Mouse (Mus musculus) gastrocnemius, postnatal 10 days (tissue): ENCODE data around the gene Prkaa1. TPM values are rescaled to one million over a fixed set of nuclear protein-coding genes. Genes with fewer than 3 reads are reported as not detected.
A peak's percentile ranks its signal among the peaks of the same experiment; 100 is the strongest.

Source experiments
- DNase-seq: peaks from one replicate; pipeline ENCODE4 v3.0.0; 2021; ENCODE audit warnings: mixed read lengths
- long read RNA-seq, 2 experiments: library from polyadenylated mRNA; stranded (forward); transcript quantifications; one replicate each; pipeline ENCODE4 v2.0.0; 2021
- total RNA-seq, 2 experiments: library from RNA; stranded (reverse); gene quantifications; 2 replicates each; pipeline ENCODE4 v1.2.3; 2021

Gene Prkaa1
- 10 to 100 TPM; 13.0 to 15.1 TPM for total RNA-seq
- long read RNA-seq, experiment 1, full-length matches to known transcripts, result 11 of 13 reads
- long read RNA-seq, experiment 1, partial matches to known transcripts, result 0 of 13 reads
- long read RNA-seq, experiment 1, other reads (novel, unspliced or antisense), result 2 of 13 reads
- long read RNA-seq, experiment 2, full-length matches to known transcripts, result 10 of 14 reads
- long read RNA-seq, experiment 2, partial matches to known transcripts, result 1 of 14 reads
- long read RNA-seq, experiment 2, other reads (novel, unspliced or antisense), result 3 of 14 reads

DNA sequence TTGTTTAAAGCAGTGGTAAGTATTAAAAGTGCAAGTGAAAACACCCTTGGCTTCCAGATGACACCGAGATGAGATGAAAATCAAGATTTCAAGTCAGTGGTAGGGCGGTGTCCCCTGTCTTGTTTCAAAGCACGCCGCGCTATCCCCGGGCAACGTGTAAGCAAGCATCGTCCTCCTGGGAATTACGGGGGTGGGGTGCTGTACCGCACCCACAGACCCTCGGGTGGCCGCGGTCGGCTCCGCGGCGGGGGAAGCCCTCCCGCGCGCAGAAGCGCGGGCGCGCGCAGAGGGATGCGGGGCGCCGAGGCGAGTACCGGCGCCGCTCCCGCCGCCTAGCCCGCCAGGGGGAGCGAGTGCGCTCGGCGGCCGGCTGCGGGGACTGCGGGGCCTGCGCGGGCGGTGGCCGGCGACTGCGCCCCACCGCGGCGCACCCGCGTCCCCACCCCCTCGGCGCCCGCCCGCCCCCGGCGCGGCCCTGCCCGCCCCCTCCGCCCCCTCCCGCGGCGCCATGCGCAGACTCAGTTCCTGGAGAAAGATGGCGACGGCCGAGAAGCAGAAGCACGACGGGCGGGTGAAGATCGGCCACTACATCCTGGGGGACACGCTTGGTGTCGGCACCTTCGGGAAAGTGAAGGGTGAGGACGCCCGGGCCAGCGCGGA, at the start of gene Prkaa1:
Gene Prkaa1 (plus strand): TSS at position 501 of the 660 bp plus-strand sequence.
- DNase-seq, result peak; percentile 79

DNA sequence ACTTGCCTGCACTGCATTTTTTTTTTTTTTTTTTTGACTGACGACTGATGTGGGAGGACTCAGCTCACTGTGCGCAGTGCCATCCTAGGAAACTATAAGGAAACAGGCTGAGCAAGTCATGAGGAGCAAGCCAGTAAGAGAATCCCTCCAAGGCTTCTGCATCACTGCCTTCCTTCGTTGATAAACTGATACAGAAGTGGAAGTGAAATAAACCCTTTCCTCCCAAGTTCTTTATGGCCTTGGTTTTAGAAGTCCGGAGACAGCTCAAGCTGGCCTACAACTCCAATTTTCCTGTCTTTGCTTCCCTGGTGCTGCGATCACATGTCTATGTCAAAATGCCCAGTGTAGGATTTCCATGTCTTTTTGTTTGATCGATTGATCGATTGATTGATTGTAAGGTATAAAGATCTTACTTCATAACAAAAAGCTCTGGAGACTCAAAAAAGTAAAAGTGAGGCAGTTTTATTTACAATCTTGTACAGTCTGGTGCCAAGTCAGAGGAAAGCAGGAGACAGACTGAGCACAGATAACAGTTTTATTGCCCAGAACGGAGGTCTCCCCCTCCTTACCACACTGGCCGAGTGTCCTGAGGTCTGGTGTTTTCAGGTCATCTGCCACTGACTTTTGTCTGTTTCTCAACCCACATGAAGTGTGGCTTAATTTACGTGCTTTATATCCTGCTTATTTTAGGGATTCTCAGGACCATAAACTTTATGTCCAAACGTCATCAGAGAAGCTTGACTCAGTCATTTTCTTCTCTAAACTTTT, 47.9 kb upstream of the Prkaa1 start:
- no peak for DNase-seq

DNA sequence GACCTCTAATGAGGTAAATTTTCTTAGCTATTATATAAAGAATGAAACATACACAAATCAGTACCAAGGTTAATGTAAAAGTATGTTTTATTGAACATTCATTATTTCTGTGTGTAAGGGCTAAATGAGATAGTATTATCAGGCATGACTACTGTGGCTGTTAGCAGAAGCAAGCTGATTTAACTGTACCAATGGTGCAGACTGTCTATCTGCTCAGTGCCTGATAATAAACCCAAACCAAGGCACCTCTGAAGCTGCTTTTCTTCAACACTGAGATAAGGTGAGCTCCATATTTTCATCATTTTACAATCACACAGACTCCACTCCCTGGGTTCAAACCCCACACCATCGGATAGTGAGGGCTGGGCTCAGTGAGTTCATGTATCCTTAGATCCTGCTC, 46.3 kb upstream of the Prkaa1 start:
- no peak for DNase-seq

DNA sequence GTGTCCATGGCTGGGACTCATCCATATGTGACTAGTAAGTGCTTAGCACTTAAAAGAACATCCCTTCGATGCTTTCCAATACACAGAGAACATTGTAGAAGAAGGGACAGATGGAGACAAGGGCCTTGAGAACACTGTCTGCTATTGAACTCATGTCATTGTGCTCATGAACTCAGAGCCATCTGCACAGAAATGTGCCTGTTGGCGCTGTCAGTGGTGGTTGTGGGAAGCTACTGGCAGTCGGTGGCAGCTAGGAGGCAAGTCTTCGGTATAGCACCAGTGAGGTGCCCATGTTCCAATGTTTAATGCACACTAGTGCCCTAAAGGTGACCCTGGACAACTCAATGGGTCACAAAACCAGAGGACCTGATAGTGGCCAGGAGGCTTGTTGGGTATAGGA, 41.3 kb upstream of the Prkaa1 start:
- DNase-seq, result no peak

DNA sequence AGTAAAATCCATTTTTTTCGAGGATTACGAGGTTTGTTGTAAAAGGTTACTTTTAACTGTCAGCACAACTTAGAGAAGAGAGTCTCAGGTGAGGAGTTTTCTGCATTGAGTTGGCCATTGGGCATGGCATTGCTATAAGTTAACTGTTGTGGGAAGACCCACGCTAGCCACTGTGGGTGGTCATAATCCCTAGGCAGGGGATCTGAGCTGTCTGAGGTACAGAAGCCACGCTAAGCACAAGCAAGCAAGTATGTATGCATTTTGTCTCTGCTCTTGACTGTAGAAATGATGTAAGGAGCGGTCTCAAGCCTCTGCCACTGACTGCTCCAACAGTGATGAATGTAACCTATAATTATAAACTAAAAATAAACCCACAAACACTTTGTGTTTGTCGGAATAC, 37.8 kb upstream of the Prkaa1 start:
- DNase-seq, result no peak

DNA sequence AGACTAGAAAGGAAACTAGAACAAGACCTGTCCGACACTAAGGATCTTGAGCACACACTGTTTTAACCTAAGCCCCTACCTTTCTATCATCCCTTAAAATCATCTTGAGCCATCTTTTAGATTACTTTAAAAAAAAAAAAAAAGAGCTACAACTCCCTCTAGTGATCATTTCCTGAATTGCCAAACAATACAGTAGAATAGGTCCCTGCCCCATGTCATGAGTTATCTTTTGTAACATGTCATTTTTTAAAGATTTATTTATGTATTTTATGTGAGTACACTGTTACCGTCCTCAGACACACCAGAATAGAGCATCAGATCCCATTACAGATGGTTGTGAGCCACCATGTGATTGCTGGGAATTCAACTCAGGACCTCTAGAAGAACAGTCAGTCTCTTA, 37.4 kb upstream of the Prkaa1 start:
- DNase-seq, result no peak

DNA sequence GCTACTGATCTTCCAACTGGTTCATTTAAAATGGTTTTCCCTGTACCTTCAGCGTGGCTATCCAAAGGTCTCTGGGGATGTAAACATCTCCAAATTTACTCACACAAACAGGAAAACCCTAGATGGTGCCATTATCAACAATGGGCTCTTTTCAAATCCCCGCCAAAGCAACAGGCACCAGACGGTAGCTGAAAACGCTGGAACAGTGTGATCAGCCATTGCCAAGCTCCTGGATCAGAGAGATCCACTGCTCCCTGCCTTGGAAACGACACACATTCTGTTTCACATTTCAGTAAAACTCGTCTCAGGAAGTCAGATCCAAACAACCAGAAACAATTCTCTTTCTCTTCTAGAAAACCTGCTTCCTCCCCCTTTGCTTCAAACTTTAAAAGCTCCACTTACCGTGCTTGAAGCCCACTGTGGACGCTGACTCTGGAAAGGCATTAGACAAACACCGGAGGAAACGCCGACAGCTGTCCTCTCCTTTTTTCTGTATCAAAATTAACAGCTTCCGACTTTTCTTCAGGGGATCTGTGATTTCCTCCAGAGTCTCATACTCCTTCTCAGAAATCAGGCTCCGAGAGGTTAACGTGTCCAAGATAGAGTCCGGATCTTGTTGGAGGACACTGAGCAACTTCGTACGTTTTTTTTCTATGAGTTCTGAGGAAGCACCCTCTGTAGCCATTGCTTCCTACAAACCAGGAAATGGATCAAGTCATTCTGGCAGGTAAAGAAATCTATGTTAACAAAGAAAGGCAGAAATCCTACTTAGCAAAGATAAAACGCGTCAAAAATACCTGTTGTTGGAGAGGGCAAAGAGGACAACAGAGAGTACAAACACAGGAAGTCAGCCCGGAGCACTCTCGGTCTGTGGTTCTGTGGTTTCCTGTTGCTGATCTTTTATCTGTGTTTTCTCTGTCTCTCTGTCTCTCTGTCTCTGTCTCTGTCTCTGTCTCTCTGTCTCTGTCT, 35.7 kb upstream of the Prkaa1 start, which contains the start of gene Card6:
Gene Card6 (minus strand): TSS at position 854 of the 969 bp plus-strand sequence.
- no peak for DNase-seq

DNA sequence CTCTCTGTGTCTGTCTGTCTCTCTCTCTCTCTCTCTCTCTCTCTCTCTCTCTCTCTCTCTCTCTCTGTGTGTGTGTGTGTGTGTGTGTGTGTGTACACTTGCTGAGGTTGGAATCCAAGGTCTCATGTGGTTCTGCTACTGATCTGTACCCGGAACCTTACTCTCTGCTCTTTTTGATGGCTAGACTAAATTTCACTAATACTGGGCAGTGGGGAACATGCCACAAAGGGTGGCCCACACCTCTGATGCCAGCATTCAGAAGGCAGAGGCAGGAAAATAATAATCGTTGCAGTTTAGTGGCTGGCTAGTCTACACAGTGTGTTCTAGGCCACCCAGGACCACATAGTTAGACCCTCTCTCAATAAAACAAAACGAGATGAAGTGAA, 35.0 kb upstream of the Prkaa1 start:
- no peak for DNase-seq

DNA sequence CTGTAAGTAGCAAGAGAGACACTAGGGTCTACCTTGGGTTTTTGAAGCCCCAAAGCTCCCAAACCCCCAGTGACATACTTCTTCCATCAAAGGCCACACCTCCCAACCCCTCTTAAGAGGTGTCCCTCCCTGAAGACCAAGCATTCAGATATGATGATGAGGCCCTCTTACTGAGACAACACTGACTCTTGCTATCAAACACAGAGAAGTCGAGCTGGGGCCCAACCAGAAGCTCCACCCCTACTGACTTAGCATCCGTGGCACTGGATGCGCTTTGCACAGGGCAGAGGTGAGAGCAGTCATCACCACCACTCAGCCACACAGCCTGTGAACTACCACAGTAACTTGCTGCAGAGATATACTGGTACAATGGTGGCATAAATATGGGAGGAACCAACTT, 31.0 kb upstream of the Prkaa1 start:
- no peak for DNase-seq

DNA sequence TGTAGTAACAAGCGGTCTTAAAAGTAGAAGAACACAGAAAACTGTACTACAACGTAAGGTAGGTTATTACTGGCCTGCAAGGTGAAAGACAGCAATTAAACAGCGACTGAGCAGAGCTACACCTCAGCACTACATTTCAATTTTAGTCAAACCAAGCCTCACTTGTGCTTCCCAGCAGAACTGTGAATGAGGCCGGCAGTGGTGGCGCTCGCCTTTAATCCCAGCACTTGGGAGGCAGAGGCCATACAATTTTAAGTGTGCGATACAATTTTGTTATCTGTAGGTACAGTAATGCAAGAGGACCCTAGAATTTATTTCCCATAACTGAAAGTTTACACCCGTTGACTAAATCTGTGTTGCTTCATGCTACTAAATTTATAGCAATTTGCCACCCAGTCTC, 28.5 kb upstream of the Prkaa1 start:
- no peak for DNase-seq

DNA sequence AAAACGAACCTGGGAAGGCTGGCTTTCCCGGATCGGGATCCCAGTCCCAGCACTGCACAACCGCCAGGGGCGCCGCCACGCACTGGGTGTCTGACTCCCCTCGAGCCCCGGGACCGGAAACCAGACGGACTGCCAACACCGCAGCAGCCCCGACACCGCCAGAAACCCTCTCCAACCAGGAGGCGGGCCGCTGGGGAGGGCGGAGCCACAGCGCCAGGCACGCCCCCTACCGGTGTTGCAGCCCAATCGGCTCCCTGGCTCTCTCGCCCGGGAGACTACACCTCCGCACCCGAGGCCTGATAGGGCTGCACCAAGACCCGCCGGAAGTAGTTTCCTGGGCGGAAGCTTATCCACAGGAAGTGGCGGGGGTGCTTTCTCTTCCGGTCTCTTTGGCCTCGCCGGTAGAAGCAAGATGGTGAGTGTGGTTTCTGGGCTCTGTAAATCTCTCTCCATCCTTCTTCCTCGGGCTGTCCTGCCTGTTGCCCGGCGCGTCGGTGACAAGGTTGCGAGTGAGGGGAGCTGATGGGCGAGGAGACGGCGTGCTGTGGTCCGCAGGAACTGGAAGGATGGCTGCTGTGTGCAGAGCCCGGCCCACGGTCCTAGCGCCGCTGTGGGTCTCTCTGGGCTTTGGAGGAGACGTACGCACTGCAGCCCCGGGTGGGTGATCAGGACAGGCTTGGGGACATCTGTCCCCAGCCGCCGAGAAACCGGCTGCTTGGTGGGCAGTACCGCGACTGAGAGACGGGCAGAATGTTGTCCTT, 27.2 kb upstream of the Prkaa1 start, which contains the start of gene Rpl37:
Gene Rpl37 (plus strand): TSS at position 376 of the 761 bp plus-strand sequence.
- DNase-seq, result peak; percentile 99

DNA sequence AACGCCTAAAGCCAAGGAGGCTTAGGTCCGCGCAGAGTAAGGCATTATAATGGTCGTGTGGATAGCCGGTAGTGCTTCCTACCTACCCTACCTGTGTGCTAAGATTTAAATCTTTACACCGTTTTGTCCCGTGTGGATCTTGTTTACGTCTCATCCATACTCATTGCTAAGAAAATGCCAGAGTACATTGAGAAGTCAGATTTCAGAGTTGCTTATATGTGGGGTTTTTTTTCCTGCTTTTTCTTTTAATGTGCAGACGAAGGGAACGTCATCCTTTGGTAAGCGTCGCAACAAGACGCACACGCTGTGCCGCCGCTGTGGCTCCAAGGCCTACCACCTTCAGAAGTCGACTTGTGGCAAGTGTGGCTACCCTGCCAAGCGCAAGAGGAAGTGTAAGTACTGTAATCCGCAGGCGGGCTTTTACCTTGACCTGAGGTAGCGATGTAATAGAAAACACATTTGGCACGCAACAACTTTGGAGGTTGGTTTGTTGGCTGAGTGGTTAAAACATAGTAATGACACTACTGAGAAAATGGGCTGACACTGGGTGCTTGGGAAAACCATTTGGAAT, 26.5 kb upstream of the Prkaa1 start:
- DNase-seq, result no peak

DNA sequence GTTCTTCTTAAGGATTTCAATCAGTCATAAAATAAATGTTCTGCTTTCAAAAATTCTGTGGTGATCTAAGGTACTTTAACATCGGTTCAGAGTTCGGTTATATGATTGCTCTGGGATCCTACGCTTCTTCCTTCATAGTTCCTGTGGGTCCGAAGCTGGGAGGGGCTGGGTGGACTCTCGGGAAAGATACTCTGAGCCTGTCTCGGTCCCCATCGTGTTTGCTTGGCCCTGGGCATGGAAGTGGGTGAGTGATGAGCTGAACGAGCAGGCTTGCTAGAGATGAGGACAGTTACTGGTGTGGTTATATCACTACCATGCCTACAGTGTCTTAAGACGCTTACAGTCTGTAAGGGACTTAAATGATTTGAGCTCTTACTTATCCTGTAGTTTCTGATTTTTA, 25.0 kb upstream of the Prkaa1 start:
- no peak for DNase-seq

DNA sequence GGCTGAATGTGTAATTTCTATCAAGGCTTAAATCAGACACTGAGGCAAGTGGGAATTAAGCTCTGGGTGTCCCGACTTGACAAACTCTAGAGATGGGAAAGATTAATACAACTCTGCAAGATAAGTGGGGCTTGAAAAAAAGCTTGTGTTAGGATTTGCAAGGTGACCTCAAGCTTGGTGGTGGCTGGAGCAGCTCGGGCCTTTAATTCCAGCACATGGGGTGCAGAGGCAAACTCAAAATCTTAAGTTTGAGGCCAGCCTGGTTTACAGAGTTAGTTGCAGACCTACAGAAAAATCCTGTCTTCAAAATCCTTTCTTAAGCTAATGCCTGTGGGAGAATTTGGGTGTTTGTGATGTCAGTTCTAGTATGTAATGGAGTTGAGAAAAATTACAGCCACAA, 24.5 kb upstream of the Prkaa1 start:
- DNase-seq, result no peak

DNA sequence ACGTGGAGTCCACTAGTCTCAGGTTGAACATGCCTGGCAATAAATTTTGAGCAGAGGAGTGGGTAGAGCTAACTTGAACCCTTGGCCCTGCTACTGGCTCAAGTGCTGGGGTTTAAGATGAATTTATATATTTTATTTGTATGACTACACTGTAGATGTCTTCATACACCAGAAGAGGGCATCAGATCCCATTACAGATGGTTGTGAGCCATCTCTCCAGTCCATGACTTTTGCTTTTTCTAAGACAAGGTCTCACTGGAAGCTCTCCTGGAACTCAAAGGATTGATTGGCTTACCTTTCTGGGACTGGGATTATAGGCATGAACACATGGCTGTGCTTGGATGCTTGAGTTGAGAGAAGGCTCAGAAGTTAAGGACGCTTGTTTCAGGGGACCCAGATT, 24.0 kb upstream of the Prkaa1 start:
- DNase-seq, result no peak

DNA sequence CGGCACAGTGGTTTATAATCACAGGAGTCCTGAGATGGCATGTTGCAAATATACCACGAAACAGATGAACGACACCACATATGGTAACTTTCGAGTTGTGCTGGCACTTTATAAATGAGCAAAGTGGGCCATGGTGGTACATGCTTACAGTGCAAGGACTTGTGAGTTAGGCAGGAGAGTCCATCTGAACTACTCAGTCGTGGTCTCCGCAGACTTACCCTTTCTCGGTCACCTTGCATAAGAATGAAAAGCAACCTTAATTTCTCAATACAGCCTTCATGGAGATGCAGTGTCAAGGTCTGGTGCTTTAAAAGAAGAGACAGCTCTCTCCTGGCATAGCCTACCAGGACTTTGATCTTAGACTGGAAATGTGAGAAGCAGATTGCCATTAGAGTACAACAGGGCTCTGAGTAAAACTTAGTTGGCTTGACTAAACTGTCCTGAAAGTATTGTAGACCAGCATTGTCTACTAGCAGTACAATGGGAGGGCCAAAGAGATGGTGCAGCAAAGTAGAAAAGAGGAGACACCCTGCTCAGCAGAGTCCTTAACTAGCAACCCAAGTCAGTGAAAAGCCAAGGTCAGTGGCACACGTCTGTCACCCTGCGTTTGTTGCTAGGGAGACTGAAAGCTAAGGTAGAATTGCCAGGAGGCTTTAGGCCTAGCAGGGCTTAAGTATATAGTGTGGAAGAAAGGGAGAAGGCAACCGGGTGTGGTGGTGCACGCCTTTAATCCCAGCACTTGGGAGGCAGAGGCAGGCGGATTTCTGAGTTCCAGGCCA, 21.9 kb upstream of the Prkaa1 start:
- DNase-seq, result no peak

DNA sequence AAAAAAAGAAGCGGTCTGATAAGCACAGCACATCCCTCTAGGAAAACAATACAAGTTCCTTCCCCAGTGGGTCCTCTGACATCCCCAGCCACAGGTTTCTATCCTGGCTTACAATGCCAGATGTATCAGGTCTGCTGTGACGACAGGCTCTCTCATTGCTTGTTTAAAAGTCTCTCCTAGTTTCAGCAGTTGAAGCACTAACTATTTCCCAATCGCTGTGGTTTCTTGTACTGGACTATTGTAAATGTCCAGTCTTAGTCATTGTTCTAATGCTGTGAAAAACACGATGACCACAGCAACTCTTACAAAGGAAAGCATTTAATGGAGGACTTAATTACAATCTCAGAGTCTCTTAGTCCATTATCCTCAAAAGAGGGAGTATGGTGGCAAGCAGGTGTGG, 17.2 kb upstream of the Prkaa1 start:
- DNase-seq, result no peak

DNA sequence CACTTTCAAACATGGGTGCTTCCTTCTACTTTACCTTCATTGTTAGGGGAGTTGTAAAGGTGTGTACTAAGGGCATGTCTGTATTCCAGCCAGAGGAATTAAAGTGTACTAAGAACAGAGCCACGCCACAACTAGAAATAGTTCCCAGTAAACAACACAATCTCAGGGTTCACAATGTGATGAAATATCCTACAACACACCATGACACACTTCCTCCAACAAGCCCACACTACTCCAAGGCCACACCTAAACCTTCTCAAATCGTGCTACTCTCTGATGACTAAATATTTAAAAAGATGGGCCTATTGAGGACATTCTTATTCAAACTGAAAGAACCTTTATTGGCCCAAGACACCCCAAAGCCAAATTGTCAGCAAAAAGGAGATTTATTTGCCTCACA, 16.2 kb upstream of the Prkaa1 start:
- no peak for DNase-seq

DNA sequence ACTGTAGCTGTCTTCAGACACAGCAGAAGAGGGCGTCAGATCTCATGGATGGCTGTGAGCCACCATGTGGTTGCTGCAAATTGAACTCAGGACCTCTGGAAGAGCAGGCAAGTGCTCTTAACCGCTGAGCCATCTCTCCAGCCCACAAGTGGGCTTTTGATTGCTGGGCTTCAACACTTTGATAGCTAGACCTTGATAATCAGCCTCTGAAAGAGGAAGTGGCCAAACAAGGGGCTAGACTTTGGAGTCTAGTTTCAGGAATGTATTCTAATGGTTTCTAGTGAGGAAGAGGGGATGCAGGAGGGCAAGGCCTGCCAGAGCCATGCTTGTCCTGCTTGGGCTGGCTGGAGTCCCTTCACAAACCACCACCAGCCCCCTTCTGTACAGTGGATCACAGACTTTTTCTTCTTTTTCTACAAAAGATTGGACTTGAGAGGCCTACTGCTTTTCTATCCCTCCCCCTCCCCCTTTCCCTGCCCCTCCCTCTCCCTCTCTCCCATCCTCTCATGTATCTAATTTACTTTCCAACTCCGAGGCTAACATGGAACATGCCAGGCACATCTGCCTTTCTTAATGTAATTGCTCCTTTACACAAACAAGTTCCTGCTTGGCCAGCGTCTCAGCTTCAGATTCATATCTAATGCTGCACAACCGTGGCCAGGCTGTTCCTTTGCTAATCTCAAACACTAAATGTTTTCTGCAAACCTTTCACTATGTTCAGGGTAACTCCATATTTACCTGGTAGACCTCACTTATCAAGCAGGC, 15.3 kb upstream of the Prkaa1 start:
- no peak for DNase-seq
